Mouse (Mus musculus) lung, embryonic 16.5 days (tissue): ENCODE measurements around the gene Umad1. TPM values are rescaled to one million over a fixed set of nuclear protein-coding genes. Genes with fewer than 3 reads are reported as not detected.

Source experiments
- ATAC-seq: fragments of 200-750 bp; cut with Nextera tagmentation; 2 replicates; pipeline ENCODE4 v1.8.0; 2017; ENCODE audit warnings: low read depth, mild to moderate bottlenecking, moderate library complexity
- H3K27ac ChIP-seq: fragments of 300-500 bp; sonication (generic); 2 replicates; pipeline ENCODE4 v1.5.1; 2014; ENCODE audit warnings: mild to moderate bottlenecking, control low read depth, low read length
- H3K27me3 ChIP-seq: fragments of 300-500 bp; sonication (generic); 2 replicates; pipeline ENCODE4 v1.6.1; 2014; ENCODE audit warnings: low read depth, low read length, mixed read lengths; ENCODE audit not compliant: control insufficient read depth, insufficient read depth
- H3K36me3 ChIP-seq: fragments of 300-500 bp; sonication (generic); 2 replicates; pipeline ENCODE4 v1.6.1; 2014; ENCODE audit warnings: low read length; ENCODE audit not compliant: control insufficient read depth, insufficient read depth
- H3K4me1 ChIP-seq: fragments of 300-500 bp; sonication (generic); replicated peaks from 2 replicates; pipeline ENCODE4 v1.6.1; 2014; ENCODE audit warnings: low read length, mixed read lengths; ENCODE audit not compliant: control insufficient read depth, insufficient read depth
- H3K4me2 ChIP-seq: fragments of 300-500 bp; sonication (generic); 2 replicates; pipeline ENCODE4 v1.6.1; 2014; ENCODE audit warnings: low read depth, low read length, control low read depth
- H3K4me3 ChIP-seq: fragments of 300-500 bp; sonication (generic); 2 replicates; pipeline ENCODE4 v1.5.1; 2014; ENCODE audit warnings: mild to moderate bottlenecking, low read length, control low read depth
- H3K9ac ChIP-seq: fragments of 300-500 bp; sonication (generic); 2 replicates; pipeline ENCODE4 v1.6.1; 2014; ENCODE audit warnings: low read length, control low read depth
- H3K9me3 ChIP-seq: fragments of 300-500 bp; sonication (generic); 2 replicates; pipeline ENCODE4 v1.6.1; 2016; ENCODE audit warnings: low read length; ENCODE audit not compliant: control insufficient read depth
- WGBS: fragments of 180-500 bp; shearing (Covaris S2); extraction: QIAGEN DNeasy Blood & Tissue Kit; methylation state at CpG from one replicate; pipeline ENCODE4 v1.1.7; 2014; 5-methylcytosine and 5-hydroxymethylcytosine counted together
- polyA plus RNA-seq: library from polyadenylated mRNA; unstranded; fragments of >200 nt; fragmentation: Nextera tagmentation; extraction: Ambion mirVana; gene quantifications from 2 replicates; pipeline ENCODE4 v1.2.1, GENCODE M21; 2015

The Umad1 gene
- polyA plus RNA-seq, 1 experiment from 2014 or later, result 26.7 TPM

DNA sequence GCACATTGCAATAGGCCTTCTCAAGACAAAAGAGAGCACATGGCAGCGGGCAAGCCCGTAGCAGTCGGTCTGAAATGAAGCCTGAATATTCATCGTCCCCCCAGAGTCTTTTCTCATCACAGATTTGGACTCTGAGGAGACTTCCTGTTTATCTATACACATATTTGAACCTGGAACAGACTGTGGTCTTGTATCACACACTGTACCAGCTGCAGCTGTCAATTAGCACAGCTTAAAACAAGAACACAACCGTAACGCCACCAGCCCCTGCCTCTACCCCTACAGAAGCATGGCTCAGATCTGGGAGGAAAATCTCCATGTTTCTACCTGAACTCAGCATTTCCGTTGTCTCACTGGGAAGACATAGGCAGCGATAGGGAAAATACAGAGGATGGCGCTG lies 174.1 kb downstream of the Umad1 start:
- 67% methylated on average over 9 of the region's 9 CpGs for WGBS
- Histone ChIP-seq H3K27me3 (no peaks in the 10 kb centered on the region), H3K9ac (no peak overlapping the region), H3K4me3 (no peak overlapping the region), H3K4me1 (peaks cover 6% of the 10 kb centered on the region; the same call in 1 of the 2 replicates), H3K27ac (no peak overlapping the region), H3K4me2 (no peak overlapping the region), H3K36me3 (no peaks in the 10 kb centered on the region), H3K9me3 (no peaks in the 10 kb centered on the region)
- 0 out of 2 replicates have a peak, but pooled peaks have one; percentile 45 for ATAC-seq

- Histone ChIP-seq H3K9me3 (no peaks in the 10 kb centered on the region), H3K4me2 (no peak overlapping the region), H3K27me3 (no peaks in the 10 kb centered on the region), H3K4me1 (peaks cover 1% of the 10 kb centered on the region; the same call in 1 of the 2 replicates), H3K9ac (no peak overlapping the region), H3K4me3 (no peak overlapping the region), H3K27ac (no peak overlapping the region), H3K36me3 (no peaks in the 10 kb centered on the region)
- no peak for ATAC-seq
- 85% methylated on average over 3 of the region's 3 CpGs for WGBS
Measured at GRCm38 (mm10) chr6:8437937-8438336, 178.8 kb downstream of the Umad1 start.

DNA sequence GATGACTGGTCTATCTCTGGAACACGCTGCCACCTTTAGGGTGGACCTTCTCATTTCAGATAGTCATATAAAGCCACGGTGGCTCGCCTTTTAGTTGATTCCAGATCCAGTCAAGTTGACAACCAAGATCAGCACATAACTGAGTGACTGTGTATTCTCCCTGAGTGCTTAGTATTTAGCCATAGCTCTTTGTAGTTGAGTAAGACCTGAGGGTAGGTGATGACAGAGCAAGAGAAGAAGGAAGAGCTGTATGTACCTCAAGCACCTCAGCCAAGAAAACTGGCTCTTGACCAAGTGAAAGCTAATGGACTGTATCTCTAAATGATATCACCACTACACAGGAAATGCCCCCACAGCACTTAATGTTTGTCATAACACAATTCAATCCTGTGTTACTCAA lies 182.7 kb downstream of the Umad1 start:
- no peak for ATAC-seq
- WGBS, result 75% methylated on average over 3 of the region's 3 CpGs
- H3K4me1 ChIP-seq, result peaks cover under 1% of the 10 kb centered on the region; the same call in 1 of the 2 replicates
- H3K9ac ChIP-seq, result no peak overlapping the region
- no peak overlapping the region for H3K4me3 ChIP-seq
- H3K9me3 ChIP-seq, result no peaks in the 10 kb centered on the region
- no peak overlapping the region for H3K4me2 ChIP-seq
- no peak overlapping the region for H3K27ac ChIP-seq
- no peaks in the 10 kb centered on the region for H3K36me3 ChIP-seq
- no peaks in the 10 kb centered on the region for H3K27me3 ChIP-seq

GRCm38 (mm10) chr6:8446786-8447185 lies 187.7 kb downstream of the Umad1 start:
- no peak overlapping the region for H3K27ac ChIP-seq
- H3K4me2 ChIP-seq, result no peak overlapping the region
- H3K9ac ChIP-seq, result no peak overlapping the region
- H3K36me3 ChIP-seq, result no peaks in the 10 kb centered on the region
- ATAC-seq, result peak; percentile 67; the same call in 1 of the 2 replicates
- H3K9me3 ChIP-seq, result no peaks in the 10 kb centered on the region
- H3K4me1 ChIP-seq, result peaks cover 3% of the 10 kb centered on the region; the same call in 1 of the 2 replicates
- no peaks in the 10 kb centered on the region for H3K27me3 ChIP-seq
- 26% methylated on average over 5 of the region's 5 CpGs for WGBS
- no peak overlapping the region for H3K4me3 ChIP-seq

- Histone ChIP-seq H3K27me3 (no peaks in the 10 kb centered on the region), H3K9me3 (no peaks in the 10 kb centered on the region), H3K4me3 (no peak overlapping the region), H3K4me1 (no peaks in the 10 kb centered on the region), H3K4me2 (no peak overlapping the region), H3K36me3 (no peaks in the 10 kb centered on the region), H3K9ac (no peak overlapping the region), H3K27ac (no peak overlapping the region)
- WGBS, result 82% methylated on average over 5 of the region's 5 CpGs
- ATAC-seq, result no peak
Measured at GRCm38 (mm10) chr6:8455599-8455998, 196.5 kb downstream of the Umad1 start.

GRCm38 (mm10) chr6:8458596-8458995 lies 199.5 kb downstream of the Umad1 start:
- no peak overlapping the region for H3K27ac ChIP-seq
- H3K27me3 ChIP-seq, result no peaks in the 10 kb centered on the region
- H3K4me2 ChIP-seq, result no peak overlapping the region
- H3K9ac ChIP-seq, result no peak overlapping the region
- no peaks in the 10 kb centered on the region for H3K9me3 ChIP-seq
- no peak overlapping the region for H3K4me3 ChIP-seq
- H3K36me3 ChIP-seq, result no peaks in the 10 kb centered on the region
- ATAC-seq, result no peak
- WGBS, result 81% methylated on average over 4 of the region's 4 CpGs
- no peaks in the 10 kb centered on the region for H3K4me1 ChIP-seq

DNA sequence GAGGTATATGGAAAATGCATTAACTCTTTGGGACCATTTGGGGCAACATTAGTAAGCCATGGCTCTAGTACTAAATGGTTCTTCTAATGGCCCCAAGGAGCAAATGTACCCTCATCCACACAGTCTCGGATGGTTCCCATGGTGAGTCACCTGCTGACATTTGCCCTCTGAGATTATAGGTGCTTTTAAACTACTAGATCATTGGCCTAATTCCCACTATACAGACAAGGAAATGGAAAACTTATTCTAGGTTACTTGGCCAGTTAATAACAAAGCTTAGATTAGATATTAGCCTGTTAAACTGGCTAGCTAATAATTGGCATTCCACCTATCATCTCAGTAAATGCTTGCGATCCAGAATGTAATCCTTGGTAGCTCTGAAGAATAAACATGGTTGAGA lies 203.4 kb downstream of the Umad1 start:
- Histone ChIP-seq H3K9me3 (no peaks in the 10 kb centered on the region), H3K27ac (no peak overlapping the region), H3K27me3 (no peaks in the 10 kb centered on the region), H3K36me3 (no peaks in the 10 kb centered on the region), H3K4me2 (no peak overlapping the region), H3K9ac (no peak overlapping the region), H3K4me1 (peaks cover 10% of the 10 kb centered on the region), H3K4me3 (no peak overlapping the region)
- 77% methylated on average over 2 of the region's 2 CpGs for WGBS
- ATAC-seq, result no peak

DNA sequence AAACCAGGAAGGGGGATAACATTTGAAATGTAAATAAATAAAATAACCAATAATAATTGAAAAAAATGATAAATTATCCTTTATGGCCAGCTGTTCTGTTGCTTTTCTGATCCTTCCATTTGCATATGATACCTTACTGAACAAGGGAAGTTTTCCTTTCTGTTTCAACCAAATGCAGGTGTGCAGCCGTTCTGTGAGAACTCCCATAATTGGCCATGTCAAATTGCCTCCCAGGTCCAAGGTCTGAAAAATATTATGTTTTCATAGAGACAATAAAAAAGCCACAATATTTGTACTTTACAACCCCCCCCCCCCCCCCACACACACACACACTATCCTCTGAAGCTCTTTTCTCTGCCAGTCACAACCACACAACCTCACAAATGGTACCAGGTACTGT lies 206.3 kb downstream of the Umad1 start:
- Histone ChIP-seq H3K27me3 (no peaks in the 10 kb centered on the region), H3K9ac (no peak overlapping the region), H3K9me3 (no peaks in the 10 kb centered on the region), H3K4me3 (no peak overlapping the region), H3K4me1 (peaks cover 28% of the 10 kb centered on the region), H3K4me2 (no peak overlapping the region), H3K27ac (no peak overlapping the region), H3K36me3 (no peaks in the 10 kb centered on the region)
- ATAC-seq, result no peak
- WGBS, result 81% methylated on average over 1 of the region's 1 CpGs

- 52% methylated on average over 5 of the region's 5 CpGs for WGBS
Measured at GRCm38 (mm10) chr6:8465985-8466384, 206.9 kb downstream of the Umad1 start.

More at GRCm38 (mm10) chr6:8465985-8466384, 206.9 kb downstream of the Umad1 start:
- no peaks in the 10 kb centered on the region for H3K36me3 ChIP-seq
- H3K9ac ChIP-seq, result no peak overlapping the region
- H3K27me3 ChIP-seq, result no peaks in the 10 kb centered on the region
- no peaks in the 10 kb centered on the region for H3K9me3 ChIP-seq
- H3K27ac ChIP-seq, result no peak overlapping the region
- H3K4me3 ChIP-seq, result no peak overlapping the region
- no peak overlapping the region for H3K4me2 ChIP-seq
- ATAC-seq, result no peak
- peaks cover 29% of the 10 kb centered on the region for H3K4me1 ChIP-seq
